Mouse (Mus musculus): ENCODE measurements around the gene Gnb1. TPM values are rescaled to one million over a fixed set of nuclear protein-coding genes. Genes with fewer than 3 reads are reported as not detected.

Gnb1 gene
- 78.4 TPM for polyA plus RNA-seq (2014; fragmentation: Illumina TruSeq; extraction: RNeasy Lipid Tissue Mini Kit (QIAGEN cat#74804); ENCODE audit: low read depth, low replicate concordance)

DNA sequence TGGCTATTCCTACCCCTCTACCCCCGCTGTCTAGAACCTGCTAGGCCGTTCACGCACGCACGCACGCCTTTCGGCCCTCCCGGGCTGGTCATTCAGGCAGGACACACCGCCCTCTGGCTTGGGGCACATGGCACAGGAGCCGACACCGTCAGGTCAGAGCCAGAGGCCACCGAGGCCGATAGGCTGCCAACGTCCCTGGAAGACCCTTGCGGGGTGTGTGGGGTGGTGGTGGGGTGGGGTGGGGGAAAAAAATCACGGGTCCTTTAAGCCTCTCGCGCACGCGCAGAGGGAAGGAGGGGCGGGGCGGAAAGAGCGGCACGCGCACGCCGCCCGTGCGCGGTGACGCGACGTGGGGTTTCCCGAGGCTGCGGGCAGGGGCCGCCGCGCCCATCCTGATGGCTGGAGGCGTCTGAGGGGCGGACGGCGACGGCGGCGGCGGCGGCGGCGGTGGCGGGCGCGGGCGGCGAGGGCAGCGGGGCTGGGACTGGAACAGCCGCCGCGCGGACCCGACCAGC, at the start of gene Gnb1:
Gene Gnb1, plus strand, starts transcription at position 372 of the 515 bp plus-strand sequence.

GRCm38 (mm10) chr4:155468952-155469351, 22.2 kb upstream of the Gnb1 start, which contains the start of gene Tmem52:
Gene Tmem52, plus strand, starts transcription at chr4:155469114.

GRCm38 (mm10) chr4:155561661-155562442, 70.7 kb downstream of the Gnb1 start, which contains the start of gene Nadk:
Gene Nadk, plus strand, starts transcription at chr4:155562378.

DNA sequence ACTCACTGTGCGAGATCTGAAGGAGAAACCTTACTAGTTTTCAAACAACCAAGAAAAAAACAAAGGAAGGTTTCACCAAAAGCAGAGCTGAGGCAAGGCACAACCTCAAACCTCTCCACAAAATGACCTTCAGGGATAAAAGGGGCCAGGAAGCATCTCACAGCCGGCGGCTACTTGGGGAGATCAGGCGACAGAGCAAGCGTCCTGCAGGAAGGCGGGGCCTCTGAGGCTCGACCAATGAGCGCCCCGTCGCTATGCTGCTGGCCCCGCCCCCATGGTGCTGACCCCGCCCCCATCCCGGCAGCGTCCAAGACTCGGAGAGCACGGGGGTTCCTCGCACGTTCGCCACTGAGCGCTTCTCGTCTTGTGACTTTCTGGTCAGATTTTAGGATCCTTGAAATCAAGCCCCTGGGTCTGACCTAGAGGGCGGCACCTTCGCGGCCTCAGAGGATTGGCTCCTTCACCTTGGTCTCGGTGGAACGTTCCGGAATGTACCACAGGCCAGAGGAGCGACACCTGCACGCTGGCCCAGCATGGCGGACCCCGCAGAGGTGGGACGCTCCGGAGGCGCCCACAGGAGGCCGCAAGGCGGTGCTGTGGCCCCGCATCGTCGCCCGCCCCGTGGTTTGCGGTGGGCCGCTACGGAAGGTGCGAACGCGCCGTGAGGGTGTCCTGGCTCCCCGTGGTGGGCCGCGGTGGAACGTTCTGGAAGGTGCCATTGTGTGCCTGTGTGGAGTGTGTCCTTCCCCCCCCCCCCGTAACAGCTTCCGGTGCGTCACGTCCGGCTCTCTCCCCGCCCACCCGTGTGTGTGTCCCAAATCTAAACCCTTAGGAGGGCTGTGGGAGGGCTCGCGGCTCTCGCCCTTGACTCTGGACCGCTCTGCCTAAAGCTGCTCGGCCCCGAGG, 110.2 kb downstream of the Gnb1 start, which contains the start of gene Slc35e2:
Gene Slc35e2, plus strand, starts transcription at position 326 of the 906 bp plus-strand sequence.

Other genes starting within 250 kb of the Gnb1 start
- gene Faap20, start 241.6 kb upstream of the Gnb1 start, polyA plus RNA-seq (2014; fragmentation: Illumina TruSeq; extraction: RNeasy Lipid Tissue Mini Kit (QIAGEN cat#74804); ENCODE audit: low read depth, low replicate concordance), result 0.64 TPM
- gene Prkcz, start 130.0 kb upstream of the Gnb1 start, polyA plus RNA-seq (2014; fragmentation: Illumina TruSeq; extraction: RNeasy Lipid Tissue Mini Kit (QIAGEN cat#74804); ENCODE audit: low read depth, low replicate concordance), result 1.0 TPM
- gene Gabrd, start 93.2 kb upstream of the Gnb1 start, polyA plus RNA-seq (2014; fragmentation: Illumina TruSeq; extraction: RNeasy Lipid Tissue Mini Kit (QIAGEN cat#74804); ENCODE audit: low read depth, low replicate concordance), result not detected
- 24.6 TPM for gene Cfap74, start 82.2 kb upstream of the Gnb1 start, polyA plus RNA-seq (2014; fragmentation: Illumina TruSeq; extraction: RNeasy Lipid Tissue Mini Kit (QIAGEN cat#74804); ENCODE audit: low read depth, low replicate concordance)
- gene Tmem52, start 22.2 kb upstream of the Gnb1 start, polyA plus RNA-seq (2014; fragmentation: Illumina TruSeq; extraction: RNeasy Lipid Tissue Mini Kit (QIAGEN cat#74804); ENCODE audit: low read depth, low replicate concordance), result not detected
- gene Nadk, start 71.0 kb downstream of the Gnb1 start, polyA plus RNA-seq (2014; fragmentation: Illumina TruSeq; extraction: RNeasy Lipid Tissue Mini Kit (QIAGEN cat#74804); ENCODE audit: low read depth, low replicate concordance), result 20.0 TPM
- gene Slc35e2, start 110.1 kb downstream of the Gnb1 start, polyA plus RNA-seq (2014; fragmentation: Illumina TruSeq; extraction: RNeasy Lipid Tissue Mini Kit (QIAGEN cat#74804); ENCODE audit: low read depth, low replicate concordance), result 5.4 TPM
- 73.4 TPM for gene Cdk11b, start 133.5 kb downstream of the Gnb1 start, polyA plus RNA-seq (2014; fragmentation: Illumina TruSeq; extraction: RNeasy Lipid Tissue Mini Kit (QIAGEN cat#74804); ENCODE audit: low read depth, low replicate concordance)
- not detected for gene Gm10563, start 154.0 kb downstream of the Gnb1 start, polyA plus RNA-seq (2014; fragmentation: Illumina TruSeq; extraction: RNeasy Lipid Tissue Mini Kit (QIAGEN cat#74804); ENCODE audit: low read depth, low replicate concordance)
- gene Mmp23, start 162.0 kb downstream of the Gnb1 start, polyA plus RNA-seq (2014; fragmentation: Illumina TruSeq; extraction: RNeasy Lipid Tissue Mini Kit (QIAGEN cat#74804); ENCODE audit: low read depth, low replicate concordance), result 0.27 TPM
- 1.5 TPM for gene Mib2, start 177.8 kb downstream of the Gnb1 start, polyA plus RNA-seq (2014; fragmentation: Illumina TruSeq; extraction: RNeasy Lipid Tissue Mini Kit (QIAGEN cat#74804); ENCODE audit: low read depth, low replicate concordance)
- gene Fndc10, start 203.0 kb downstream of the Gnb1 start, polyA plus RNA-seq (2014; fragmentation: Illumina TruSeq; extraction: RNeasy Lipid Tissue Mini Kit (QIAGEN cat#74804); ENCODE audit: low read depth, low replicate concordance), result not detected
- 45.1 TPM for gene Ssu72, start 213.4 kb downstream of the Gnb1 start, polyA plus RNA-seq (2014; fragmentation: Illumina TruSeq; extraction: RNeasy Lipid Tissue Mini Kit (QIAGEN cat#74804); ENCODE audit: low read depth, low replicate concordance)
- gene Tmem240, start 243.4 kb downstream of the Gnb1 start, polyA plus RNA-seq (2014; fragmentation: Illumina TruSeq; extraction: RNeasy Lipid Tissue Mini Kit (QIAGEN cat#74804); ENCODE audit: low read depth, low replicate concordance), result not detected